Mouse (Mus musculus) CH12.LX (cell line): Measurements from ENCODE around the gene Mst1. TPM values are rescaled to one million over a fixed set of nuclear protein-coding genes. Genes with fewer than 3 reads are reported as not detected.

Experiments used
- DNase-seq: peaks from one replicate; pipeline ENCODE4 v3.0.0-alpha.2; 2013; ENCODE audit errors: extremely low read depth
- H3K27ac ChIP-seq: 2 replicates; pipeline ENCODE4 v1.5.1; 2012; ENCODE audit warnings: low read depth, mild to moderate bottlenecking, control low read depth, moderate library complexity; ENCODE audit not compliant: insufficient read depth
- H3K27me3 ChIP-seq: replicated peaks from 2 replicates; pipeline ENCODE3; 2012; ENCODE audit warnings: inconsistent platforms
- H3K36me3 ChIP-seq, 2 experiments: replicated peaks in 1 of 2; 2 replicates each; pipeline versions ENCODE3 to v1.6.1; 2012; ENCODE audit warnings: inconsistent platforms in 1 of 2, low read length in 1 of 2, mild to moderate bottlenecking in 1 of 2, mixed read lengths in 1 of 2, moderate library complexity in 1 of 2; ENCODE audit not compliant: control insufficient read depth in 1 of 2, insufficient read depth in 1 of 2
- H3K4me1 ChIP-seq, 2 experiments: 2 replicates each; pipeline ENCODE4 v1.6.1; 2012; ENCODE audit warnings: inconsistent platforms in 1 of 2, moderate library complexity in 1 of 2; ENCODE audit not compliant: insufficient read depth in 2 of 2, control insufficient read depth in 1 of 2
- H3K4me2 ChIP-seq: 2 replicates; pipeline ENCODE4 v1.6.1; 2012; ENCODE audit warnings: low read depth, mild to moderate bottlenecking, control low read depth; ENCODE audit not compliant: poor library complexity, insufficient read depth, severe bottlenecking
- H3K4me3 ChIP-seq, 3 experiments: fragments of 150-350 bp in 1 of 3; sonication (generic) in 1 of 3; replicated peaks in 1 of 3; 2 replicates each; pipeline versions ENCODE3 to v1.5.1; 2011 to 2012; ENCODE audit warnings: low read depth in 2 of 3, low read length in 2 of 3, mild to moderate bottlenecking in 2 of 3, moderate library complexity in 2 of 3, control low read depth in 1 of 3, improper control_type of control experiment in 1 of 3, inconsistent platforms in 1 of 3, mixed read lengths in 1 of 3; ENCODE audit not compliant: poor library complexity in 1 of 3
- H3K79me2 ChIP-seq: replicated peaks from 2 replicates; pipeline ENCODE4 v1.6.1; 2012; ENCODE audit warnings: mild to moderate bottlenecking, moderate library complexity; ENCODE audit not compliant: control insufficient read depth, poor library complexity, insufficient read depth, severe bottlenecking; ENCODE audit errors: extremely low read depth
- H3K9ac ChIP-seq: 2 replicates; pipeline ENCODE4 v1.6.1; 2012; ENCODE audit warnings: low read depth, mild to moderate bottlenecking, control low read depth, moderate library complexity; ENCODE audit not compliant: insufficient read depth
- H3K9me3 ChIP-seq: replicated peaks from 2 replicates; pipeline ENCODE3; 2012; ENCODE audit warnings: low read length, inconsistent platforms, mixed read lengths
- BHLHE40 ChIP-seq: IDR thresholded peaks from 2 replicates; pipeline ENCODE4 v1.6.1; 2011; ENCODE audit warnings: mild to moderate bottlenecking, low read depth, low read length, improper control_type of control experiment
- ELF1 ChIP-seq: IDR thresholded peaks from 2 replicates; pipeline ENCODE4 v1.6.1; 2014; ENCODE audit warnings: low read depth, mild to moderate bottlenecking, inconsistent platforms, low read length, improper control_type of control experiment
- EP300 ChIP-seq: IDR thresholded peaks from 2 replicates; pipeline ENCODE4 v1.6.1; 2011; ENCODE audit warnings: low read length, improper control_type of control experiment
- ETS1 ChIP-seq: conservative IDR thresholded peaks from 2 replicates; pipeline ENCODE4 v1.6.1; 2012; ENCODE audit warnings: low read depth, mild to moderate bottlenecking, inconsistent platforms, low read length, improper control_type of control experiment, moderate library complexity
- IRF4 ChIP-seq: IDR thresholded peaks from 2 replicates; pipeline ENCODE4 v1.6.1; 2014; ENCODE audit warnings: low read depth, mild to moderate bottlenecking, inconsistent platforms, low read length, improper control_type of control experiment
- JUND ChIP-seq: conservative IDR thresholded peaks from 2 replicates; pipeline ENCODE4 v1.6.1; 2011; ENCODE audit warnings: low read depth, low read length, improper control_type of control experiment
- MEF2A ChIP-seq: IDR thresholded peaks from 2 replicates; pipeline ENCODE4 v1.6.1; 2014; ENCODE audit warnings: low read depth, mild to moderate bottlenecking, inconsistent platforms, low read length, improper control_type of control experiment, borderline replicate concordance
- MXI1 ChIP-seq: IDR thresholded peaks from 2 replicates; pipeline ENCODE4 v1.6.1; 2011; ENCODE audit warnings: mild to moderate bottlenecking, low read depth, low read length, improper control_type of control experiment
- MYC ChIP-seq: IDR thresholded peaks from 2 replicates; pipeline ENCODE4 v1.6.1; 2011; ENCODE audit warnings: low read depth, mild to moderate bottlenecking, improper control_type of control experiment, low read length
- NELFE ChIP-seq: IDR thresholded peaks from 2 replicates; pipeline ENCODE4 v1.6.1; 2011; ENCODE audit warnings: low read depth, low read length, improper control_type of control experiment
- TCF12 ChIP-seq: IDR thresholded peaks from 2 replicates; pipeline ENCODE4 v1.6.1; 2014; ENCODE audit warnings: low read depth, mild to moderate bottlenecking, inconsistent platforms, low read length, improper control_type of control experiment
- UBTF ChIP-seq: IDR thresholded peaks from 2 replicates; pipeline ENCODE4 v1.6.1; 2012; ENCODE audit warnings: low read depth, mild to moderate bottlenecking, inconsistent platforms, low read length, improper control_type of control experiment, moderate library complexity
- USF1 ChIP-seq: IDR thresholded peaks from 2 replicates; pipeline ENCODE4 v1.6.1; 2014; ENCODE audit warnings: low read depth, mild to moderate bottlenecking, inconsistent platforms, low read length, improper control_type of control experiment
- ZC3H11A ChIP-seq: IDR thresholded peaks from 2 replicates; pipeline ENCODE4 v1.6.1; 2012; ENCODE audit warnings: low read depth, mild to moderate bottlenecking, inconsistent platforms, low read length, improper control_type of control experiment
- ZMIZ1 ChIP-seq: IDR thresholded peaks from 2 replicates; pipeline ENCODE4 v1.6.1; 2012; ENCODE audit warnings: low read depth, mild to moderate bottlenecking, inconsistent platforms, low read length, improper control_type of control experiment
- ZNF384 ChIP-seq: IDR thresholded peaks from 2 replicates; pipeline ENCODE4 v1.6.1; 2012; ENCODE audit warnings: low read depth, low read length, improper control_type of control experiment, inconsistent platforms
- dilution Hi-C: fragments of 300-500 bp; cut with MboI; formaldehyde crosslinking; loops from 2 replicates; pipeline ENCODE4 v1.14.3; 2020; ENCODE audit warnings: low sequenced_read_pairs; ENCODE audit not compliant: extremely low pct_unique_long_range_greater_than_20kb, extremely low pct_ligation_motif_present
- in situ Hi-C: fragments of 300-500 bp; cut with MboI; formaldehyde crosslinking; loops from 3 replicates; pipeline ENCODE4 v1.14.3; 2019; ENCODE audit warnings: low sequenced_read_pairs, low pct_ligation_motif_present, low pct_unique_long_range_greater_than_20kb, mixed read lengths
- polyA plus RNA-seq: library from polyadenylated mRNA; unstranded; fragments of >175 nt; gene quantifications from 2 replicates; pipeline ENCODE4 v1.2.1, GENCODE M21; 2012; ENCODE audit warnings: low read depth; ENCODE audit not compliant: insufficient read length
- total RNA-seq, 2 experiments: library from RNA; depleted of rRNA; stranded (reverse); fragments of 300-350 nt in 1 of 2; fragments of >200 nt in 1 of 2; gene quantifications; 2 replicates each; pipeline ENCODE4 v1.2.3; 2012 to 2014

The Mst1 gene
- total and polyA plus RNA-seq, 3 experiments = 16.9 to 59.6 (median 21.4) TPM

- no peak for TF ChIP-seq MXI1
- TF ChIP-seq ZC3H11A = no peak
- no peak for TF ChIP-seq TCF12
- no peak for TF ChIP-seq IRF4
- TF ChIP-seq UBTF = no peak
- TF ChIP-seq, all 38 proteins: peak for 0
- peaks cover 5% of the 10 kb centered on the region for H3K79me2 ChIP-seq
- peaks cover 11 to 37% of the 10 kb centered on the region in 2 experiments for H3K4me1 ChIP-seq
- no peak overlapping the region for H3K27ac ChIP-seq
- no peaks in the 10 kb centered on the region for H3K27me3 ChIP-seq
- no peaks in the 10 kb centered on the region for H3K9me3 ChIP-seq
- no peak for DNase-seq
- H3K4me2 ChIP-seq = no peak overlapping the region
- H3K9ac ChIP-seq = no peak overlapping the region
- H3K36me3 ChIP-seq = peaks cover 4 to 71% of the 10 kb centered on the region in 2 experiments
- dilution Hi-C loops = no loop called here
- H3K4me3 ChIP-seq = no peak overlapping the region
- in situ Hi-C loops = loop anchor here (10.0 kb wide), 1 partner anchor 177 kb away; no protein-coding TSS in a partner anchor
These were observed 27.6 kb downstream of the Mst1 start for GRCm38 (mm10) chr9:108107867-108108266.

GRCm38 (mm10) chr9:108110160-108110559 lies 29.9 kb downstream of the Mst1 start:
- Histone ChIP-seq H3K36me3 (peaks cover 4 to 83% of the 10 kb centered on the region in 2 experiments), H3K27me3 (no peaks in the 10 kb centered on the region), H3K9me3 (no peaks in the 10 kb centered on the region), H3K27ac (no peak overlapping the region)
- DNase-seq = no peak
- no peak for TF ChIP-seq MYC
- no peak for TF ChIP-seq ETS1
- TF ChIP-seq, all 38 proteins: peak for 0
- dilution Hi-C loops (no loop called here), in situ Hi-C loops (no loop called here)
- Histone ChIP-seq H3K79me2 (no peaks in the 10 kb centered on the region), H3K4me3 (no peak overlapping the region), H3K4me2 (no peak overlapping the region), H3K9ac (no peak overlapping the region), H3K4me1 (peaks cover 4 to 26% of the 10 kb centered on the region in 2 experiments; a peak in 3 of 4 replicates)

GRCm38 (mm10) chr9:108111101-108111592 lies 30.9 kb downstream of the Mst1 start:
- no peak overlapping the region for H3K9ac ChIP-seq
- in situ Hi-C loops = no loop called here
- H3K4me3 ChIP-seq = no peak overlapping the region
- no peak overlapping the region for H3K4me2 ChIP-seq
- peaks cover 0 to 21% of the 10 kb centered on the region in 2 experiments; a peak in 2 of 4 replicates for H3K4me1 ChIP-seq
- TF ChIP-seq USF1 (no peak), ZNF384 (no peak), JUND (no peak), ETS1 (no peak), NELFE (no peak), ELF1 (no peak), BHLHE40 (no peak), ZMIZ1 (no peak), EP300 (no peak), ZC3H11A (no peak), MEF2A (no peak)
- peaks cover 4 to 93% of the 10 kb centered on the region in 2 experiments for H3K36me3 ChIP-seq
- DNase-seq = no peak
- no peaks in the 10 kb centered on the region for H3K27me3 ChIP-seq
- H3K27ac ChIP-seq = no peak overlapping the region
- dilution Hi-C loops = no loop called here
- H3K79me2 ChIP-seq = no peaks in the 10 kb centered on the region
- no peaks in the 10 kb centered on the region for H3K9me3 ChIP-seq
